Mouse (Mus musculus) liver, embryonic 16.5 days (tissue): ENCODE results near the gene Klhl3. TPM values are rescaled to one million over a fixed set of nuclear protein-coding genes. Genes with fewer than 3 reads are reported as not detected.

ENCODE experiments used
- ATAC-seq: fragments of 200-750 bp; cut with Nextera tagmentation; 2 replicates; pipeline ENCODE4 v1.8.0; 2017; ENCODE audit warnings: low read depth, mild to moderate bottlenecking, moderate number of reproducible peaks, moderate library complexity
- H3K27ac ChIP-seq: fragments of 300-500 bp; sonication (generic); 2 replicates; pipeline ENCODE4 v1.5.1; 2014; ENCODE audit warnings: mild to moderate bottlenecking, low read length
- H3K27me3 ChIP-seq: fragments of 300-500 bp; sonication (generic); 2 replicates; pipeline ENCODE4 v1.6.1; 2014; ENCODE audit warnings: low read depth, low read length, mixed read lengths; ENCODE audit not compliant: control insufficient read depth, insufficient read depth
- H3K36me3 ChIP-seq: fragments of 300-500 bp; sonication (generic); 2 replicates; pipeline ENCODE4 v1.6.1; 2014; ENCODE audit warnings: mild to moderate bottlenecking; ENCODE audit not compliant: control insufficient read depth, insufficient read depth
- H3K4me1 ChIP-seq: fragments of 300-500 bp; sonication (generic); 2 replicates; pipeline ENCODE4 v1.6.1; 2014; ENCODE audit warnings: low read depth, low read length, mixed read lengths; ENCODE audit not compliant: control insufficient read depth
- H3K4me2 ChIP-seq: fragments of 300-500 bp; sonication (generic); 2 replicates; pipeline ENCODE4 v1.6.1; 2014; ENCODE audit warnings: low read depth, low read length, mixed read lengths
- H3K4me3 ChIP-seq: fragments of 300-500 bp; sonication (generic); 2 replicates; pipeline ENCODE4 v1.5.1; 2014; ENCODE audit warnings: low read depth, mild to moderate bottlenecking, low read length
- H3K9ac ChIP-seq: fragments of 300-500 bp; sonication (generic); 2 replicates; pipeline ENCODE4 v1.6.1; 2014; ENCODE audit warnings: low read depth, low read length
- H3K9me3 ChIP-seq: fragments of 300-500 bp; sonication (generic); replicated peaks from 2 replicates; pipeline ENCODE4 v1.6.1; 2016; ENCODE audit warnings: low read length; ENCODE audit not compliant: control insufficient read depth
- WGBS: fragments of 180-500 bp; shearing (Covaris S2); extraction: QIAGEN DNeasy Blood & Tissue Kit; methylation state at CpG from one replicate; pipeline ENCODE4 v1.1.7; 2014; ENCODE audit not compliant: insufficient replicate concordance; 5-methylcytosine and 5-hydroxymethylcytosine counted together
- polyA plus RNA-seq: library from polyadenylated mRNA; unstranded; fragments of >200 nt; fragmentation: Nextera tagmentation; extraction: Ambion mirVana; gene quantifications from 2 replicates; pipeline ENCODE4 v1.2.1, GENCODE M21; 2015

The Klhl3 gene
- polyA plus RNA-seq, 1 experiment from 2014 or later, result 1.6 TPM

GRCm38 (mm10) chr13:58127766-58128361, 14.5 kb upstream of the Klhl3 start:
- H3K9ac ChIP-seq, result peak overlapping the region; percentile 97
- H3K9me3 ChIP-seq, result no peaks in the 10 kb centered on the region
- peak overlapping the region; percentile 96 for H3K27ac ChIP-seq
- H3K4me1 ChIP-seq, result peaks cover 29% of the 10 kb centered on the region
- under 1% methylated on average over 80 of the region's 81 CpGs for WGBS
- peak overlapping the region; percentile 74 for H3K4me2 ChIP-seq
- peak overlapping the region; percentile 92 for H3K4me3 ChIP-seq
- H3K36me3 ChIP-seq, result peaks cover 2% of the 10 kb centered on the region; the same call in 1 of the 2 replicates
- ATAC-seq, result peak; percentile 17
- H3K27me3 ChIP-seq, result no peaks in the 10 kb centered on the region

- no peak for ATAC-seq
- Histone ChIP-seq H3K9ac (peak overlapping the region; percentile 97), H3K27ac (peak overlapping the region; percentile 96), H3K9me3 (no peaks in the 10 kb centered on the region), H3K4me2 (peak overlapping the region; percentile 74), H3K4me1 (peaks cover 29% of the 10 kb centered on the region), H3K27me3 (no peaks in the 10 kb centered on the region), H3K36me3 (peaks cover 2% of the 10 kb centered on the region; the same call in 1 of the 2 replicates), H3K4me3 (peak overlapping the region; percentile 92)
- under 1% methylated on average over 50 of the region's 92 CpGs for WGBS
Measured at GRCm38 (mm10) chr13:58126862-58127765, 13.7 kb upstream of the Klhl3 start.

- Histone ChIP-seq H3K9ac (no peak overlapping the region), H3K4me1 (peaks cover 29% of the 10 kb centered on the region), H3K27ac (no peak overlapping the region), H3K36me3 (peaks cover 2% of the 10 kb centered on the region; the same call in 1 of the 2 replicates), H3K4me3 (peak overlapping the region; percentile 43), H3K9me3 (no peaks in the 10 kb centered on the region), H3K27me3 (no peaks in the 10 kb centered on the region), H3K4me2 (peak overlapping the region; percentile 55)
- no peak for ATAC-seq
- WGBS, result 27% methylated on average over 7 of the region's 7 CpGs
Measured at GRCm38 (mm10) chr13:58126126-58126525, 12.7 kb upstream of the Klhl3 start.

GRCm38 (mm10) chr13:58124989-58125388, 11.6 kb upstream of the Klhl3 start:
- H3K4me1 ChIP-seq, result peaks cover 26% of the 10 kb centered on the region
- peaks cover 2% of the 10 kb centered on the region; the same call in 1 of the 2 replicates for H3K36me3 ChIP-seq
- no peak overlapping the region for H3K4me3 ChIP-seq
- H3K9me3 ChIP-seq, result no peaks in the 10 kb centered on the region
- no peaks in the 10 kb centered on the region for H3K27me3 ChIP-seq
- H3K9ac ChIP-seq, result no peak overlapping the region
- ATAC-seq, result no peak
- no peak overlapping the region for H3K27ac ChIP-seq
- no peak overlapping the region; the same call in 1 of the 2 replicates for H3K4me2 ChIP-seq
- 43% methylated on average over 2 of the region's 2 CpGs for WGBS

GRCm38 (mm10) chr13:58124278-58124677, 10.9 kb upstream of the Klhl3 start:
- Histone ChIP-seq H3K4me3 (no peak overlapping the region), H3K27ac (no peak overlapping the region; the same call in 1 of the 2 replicates), H3K4me1 (peaks cover 20% of the 10 kb centered on the region), H3K9ac (no peak overlapping the region), H3K4me2 (no peak overlapping the region), H3K36me3 (peaks cover 2% of the 10 kb centered on the region; the same call in 1 of the 2 replicates), H3K9me3 (no peaks in the 10 kb centered on the region), H3K27me3 (no peaks in the 10 kb centered on the region)
- no peak for ATAC-seq
- 76% methylated on average over 3 of the region's 3 CpGs for WGBS

- H3K4me2 ChIP-seq, result no peak overlapping the region
- H3K4me3 ChIP-seq, result no peak overlapping the region
- 71% methylated on average over 8 of the region's 8 CpGs for WGBS
- peaks cover 2% of the 10 kb centered on the region; the same call in 1 of the 2 replicates for H3K36me3 ChIP-seq
- peaks cover 20% of the 10 kb centered on the region for H3K4me1 ChIP-seq
- H3K9ac ChIP-seq, result no peak overlapping the region
- peak; percentile 51 for ATAC-seq
- no peaks in the 10 kb centered on the region for H3K27me3 ChIP-seq
- peak overlapping the region; percentile 70 for H3K27ac ChIP-seq
- no peaks in the 10 kb centered on the region for H3K9me3 ChIP-seq
Measured at GRCm38 (mm10) chr13:58123381-58123780, 10.0 kb upstream of the Klhl3 start.

- H3K9me3 ChIP-seq, result no peaks in the 10 kb centered on the region
- H3K27ac ChIP-seq, result peak overlapping the region; percentile 70
- WGBS, result 57% methylated on average over 10 of the region's 10 CpGs
- no peaks in the 10 kb centered on the region for H3K27me3 ChIP-seq
- ATAC-seq, result no peak; the same call in 1 of the 2 replicates
- H3K4me1 ChIP-seq, result peaks cover 20% of the 10 kb centered on the region
- peaks cover 2% of the 10 kb centered on the region; the same call in 1 of the 2 replicates for H3K36me3 ChIP-seq
- H3K9ac ChIP-seq, result no peak overlapping the region
- 0 out of 2 replicates have a peak overlapping the region, but pooled peaks have one; percentile 4 for H3K4me3 ChIP-seq
- H3K4me2 ChIP-seq, result peak overlapping the region; percentile 17; the same call in 1 of the 2 replicates
Measured at GRCm38 (mm10) chr13:58122786-58123297, 9.4 kb upstream of the Klhl3 start.

- H3K36me3 ChIP-seq, result no peaks in the 10 kb centered on the region
- H3K9ac ChIP-seq, result no peak overlapping the region
- no peaks in the 10 kb centered on the region for H3K9me3 ChIP-seq
- WGBS, result 34% methylated on average over 8 of the region's 8 CpGs
- H3K4me1 ChIP-seq, result no peaks in the 10 kb centered on the region; the same call in none of the 2 replicates
- no peak overlapping the region for H3K27ac ChIP-seq
- H3K27me3 ChIP-seq, result peaks cover 29% of the 10 kb centered on the region
- no peak for ATAC-seq
- H3K4me3 ChIP-seq, result no peak overlapping the region
- H3K4me2 ChIP-seq, result no peak overlapping the region
Measured at GRCm38 (mm10) chr13:58117318-58118017, 4.1 kb upstream of the Klhl3 start.
